Mouse (Mus musculus) frontal cortex, adult 2 months (tissue): ENCODE data around the gene Ccin. TPM values are rescaled to one million over a fixed set of nuclear protein-coding genes. Genes with fewer than 3 reads are reported as not detected.

ENCODE experiments used
- DNase-seq, 2 experiments: peaks; one replicate each; pipeline ENCODE4 v3.0.0; 2022; ENCODE audit warnings: low spot score in 1 of 2; ENCODE audit errors: extremely low spot score in 1 of 2
- polyA plus RNA-seq: library from polyadenylated mRNA; depleted of rRNA; stranded (reverse); fragments of >200 nt; gene quantifications from 2 replicates; pipeline ENCODE4 v1.2.3, GENCODE M21; 2012; rRNA removed

Ccin gene
- polyA plus RNA-seq: 0.06 TPM in 1 of 2 replicates, not detected in the other

- DNase-seq: no peak
These were observed at the start of gene Ccin for GRCm38 (mm10) chr4:43983181-43983580. Gene Ccin, plus strand, starts transcription at chr4:43983483.

GRCm38 (mm10) chr4:43936186-43936585 is 47.1 kb upstream of the Ccin start:
- no peak for DNase-seq

DNA sequence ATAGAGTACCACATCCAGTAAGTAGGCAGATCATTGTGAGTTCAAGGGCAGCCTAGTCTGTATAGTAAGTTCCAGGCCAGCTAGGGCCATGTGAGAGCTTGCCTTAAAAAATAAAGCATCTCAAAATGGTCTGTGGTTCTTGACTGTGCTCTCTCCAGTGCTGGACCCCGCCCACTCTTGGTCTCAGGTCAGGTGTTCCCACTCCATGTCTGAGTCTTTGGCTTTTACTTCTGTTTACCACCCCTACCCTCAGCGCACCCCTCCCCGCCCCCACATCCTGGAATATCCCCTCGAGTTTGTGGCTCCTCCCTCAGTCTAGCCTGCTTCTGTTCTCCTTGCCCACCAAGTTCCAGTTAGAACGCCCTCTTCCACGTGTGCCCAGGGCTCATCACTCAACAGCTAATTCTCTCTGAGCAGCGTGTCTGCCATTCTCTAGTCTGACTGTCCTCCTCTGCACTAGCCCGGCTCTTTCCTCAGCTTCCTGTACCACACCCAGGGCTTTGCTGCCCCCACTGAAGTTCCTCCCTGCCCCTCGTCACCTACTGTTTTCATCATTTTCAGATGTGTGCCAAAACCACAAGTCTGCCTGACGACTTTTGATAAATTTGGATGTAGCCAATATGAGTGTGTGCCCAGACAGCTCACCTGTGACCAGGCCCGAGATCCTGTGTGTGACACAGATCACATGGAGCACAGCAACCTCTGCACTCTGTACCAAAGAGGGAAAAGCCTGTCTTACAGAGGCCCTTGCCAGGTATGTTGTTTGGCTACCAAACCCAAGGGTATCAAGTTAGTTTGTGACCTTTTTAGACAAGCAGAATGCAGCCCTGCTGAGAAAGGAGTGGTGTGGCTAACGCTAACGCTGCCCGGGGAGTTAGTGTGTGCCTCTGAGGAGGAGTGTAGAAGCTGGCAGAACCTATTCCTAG is 46.3 kb upstream of the Ccin start:
- DNase-seq: no peak

GRCm38 (mm10) chr4:43941315-43941714 is 42.0 kb upstream of the Ccin start:
- DNase-seq: no peak

- DNase-seq: no peak
These were observed 40.9 kb upstream of the Ccin start for GRCm38 (mm10) chr4:43942421-43942820.

- no peak for DNase-seq
These were observed 35.7 kb upstream of the Ccin start for GRCm38 (mm10) chr4:43947571-43947970.

DNA sequence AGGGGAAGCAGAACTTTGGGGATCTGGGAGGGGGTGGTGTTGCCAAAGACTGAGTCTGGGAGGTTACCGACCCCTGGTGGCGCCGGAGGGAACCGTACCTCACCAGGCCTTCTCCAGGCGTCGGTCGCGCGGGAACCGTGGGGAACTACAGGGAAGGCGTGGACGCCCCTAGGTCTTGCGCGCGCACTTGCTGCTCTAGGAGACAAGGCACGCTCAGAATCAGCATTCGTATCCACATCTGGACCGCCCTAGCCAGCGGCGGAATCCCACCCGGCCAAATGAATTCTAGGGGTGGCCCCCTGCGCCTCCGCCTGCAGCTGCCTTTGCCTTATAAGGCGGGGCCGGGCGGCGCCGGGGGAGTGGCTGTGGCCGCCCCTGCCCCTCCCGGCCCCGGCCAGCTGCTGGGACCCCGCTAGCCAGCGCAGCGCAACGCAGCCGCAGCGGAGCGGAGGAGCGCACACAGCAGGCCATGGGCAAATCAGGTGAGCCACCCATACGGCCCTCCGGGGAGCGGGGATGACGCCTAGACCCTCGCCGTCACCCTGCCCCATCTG is 25.9 kb upstream of the Ccin start, which contains the start of gene Glipr2:
TSS of gene Glipr2 (plus strand) at position 110 of the 554 bp plus-strand sequence.
- peak in 1 of 2 experiments; percentile 73 for DNase-seq

- DNase-seq: no peak
These were observed 25.3 kb upstream of the Ccin start for GRCm38 (mm10) chr4:43957846-43958461.

GRCm38 (mm10) chr4:43959523-43960179 is 23.6 kb upstream of the Ccin start:
- DNase-seq: no peak

DNA sequence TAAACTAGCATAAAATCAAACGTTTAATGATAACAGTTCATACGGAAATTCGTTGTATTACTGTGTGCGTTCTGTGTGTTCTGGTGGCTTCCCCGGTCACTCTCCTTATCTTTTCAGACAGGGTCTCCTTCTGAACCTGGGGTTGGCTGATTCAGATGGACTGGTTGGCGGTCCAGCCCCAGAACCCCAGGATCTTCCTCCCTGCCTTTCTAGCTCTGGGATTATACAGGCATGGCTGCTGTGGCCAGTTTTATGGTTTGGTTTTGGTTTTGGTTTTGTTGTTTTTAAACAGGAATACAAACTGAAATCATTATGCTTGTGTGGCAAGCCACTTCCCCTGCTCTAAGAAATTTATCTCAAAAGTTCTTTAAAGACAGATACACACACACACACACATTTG is 23.1 kb upstream of the Ccin start:
- no peak for DNase-seq

GRCm38 (mm10) chr4:43964326-43964833 is 18.9 kb upstream of the Ccin start:
- DNase-seq: no peak

GRCm38 (mm10) chr4:43964951-43965684 is 18.2 kb upstream of the Ccin start:
- DNase-seq: no peak

DNA sequence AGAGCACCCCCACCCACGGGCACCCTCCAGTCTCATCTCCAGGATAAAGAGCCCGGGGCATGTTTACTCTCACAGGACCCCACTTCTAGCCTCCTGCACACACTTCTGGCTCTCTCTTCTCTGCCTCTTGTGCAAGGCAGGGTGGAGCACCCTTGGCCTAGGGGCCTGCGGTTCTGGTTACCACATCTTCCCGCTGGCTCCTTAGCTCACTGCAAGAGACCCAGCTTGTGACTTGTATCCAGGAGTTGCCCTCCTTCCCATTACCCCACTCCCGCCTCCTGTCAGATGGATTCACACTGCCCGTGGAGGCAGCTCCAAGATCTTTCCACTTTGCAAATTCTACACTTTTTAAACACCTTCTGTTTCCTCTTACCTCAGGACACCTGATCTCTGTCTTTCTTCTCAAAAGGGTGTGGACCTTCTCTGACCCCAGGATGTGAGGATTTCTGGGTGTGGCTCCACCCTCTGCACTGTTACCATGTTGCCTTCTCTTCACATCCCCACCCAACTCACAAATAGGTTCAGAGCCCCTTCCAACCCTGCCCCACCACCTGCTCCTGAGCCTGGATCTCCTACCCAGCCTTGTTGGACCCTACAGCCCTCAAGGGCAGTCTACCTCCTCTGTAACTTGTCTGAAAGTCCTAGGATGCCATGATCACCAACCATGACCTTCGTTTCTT is 17.3 kb upstream of the Ccin start:
- DNase-seq: no peak

DNA sequence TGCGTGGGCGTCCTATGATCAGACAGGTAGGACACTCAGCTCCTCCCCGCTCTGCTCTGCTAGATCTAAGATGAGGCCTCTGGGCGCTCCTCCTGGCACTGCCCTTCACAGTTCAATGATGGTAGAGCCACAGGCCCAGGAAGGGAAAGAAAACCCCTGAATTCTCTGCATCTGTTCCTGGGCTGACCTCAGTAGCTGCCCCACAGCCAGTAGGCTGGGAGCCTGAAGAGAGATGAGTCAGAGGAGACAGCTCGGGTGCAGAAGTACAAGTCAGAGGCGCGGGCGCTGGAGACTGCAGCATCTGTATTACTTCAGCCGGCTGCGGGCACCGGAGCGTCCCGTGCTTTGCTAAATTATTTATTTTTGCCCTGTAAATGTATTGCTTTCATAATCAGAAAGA is 14.6 kb upstream of the Ccin start:
- DNase-seq: peak in 1 of 2 experiments; percentile 58

DNA sequence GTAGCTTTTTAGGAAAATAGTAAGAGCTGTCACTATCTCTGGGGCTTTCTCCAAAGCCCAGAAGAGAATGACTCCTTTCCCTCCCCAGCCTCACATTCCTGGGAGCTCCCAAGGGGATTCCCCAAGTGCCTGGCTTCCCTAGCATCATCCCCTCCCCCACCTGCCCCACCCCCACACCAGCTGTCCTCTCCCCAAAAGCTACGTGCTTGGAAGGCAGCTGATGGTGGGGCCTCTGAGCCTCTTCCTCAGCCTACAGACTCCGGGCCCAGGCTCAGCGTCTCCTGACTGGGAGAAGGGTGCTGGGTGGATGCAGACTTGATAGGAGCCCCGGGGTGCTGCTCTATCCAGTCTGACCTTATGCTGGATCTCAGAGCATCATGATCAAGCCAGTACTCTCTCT is 13.9 kb upstream of the Ccin start:
- DNase-seq: no peak

- DNase-seq: no peak
These were observed 12.6 kb upstream of the Ccin start for GRCm38 (mm10) chr4:43970393-43971330.

- DNase-seq: no peak
These were observed 11.6 kb upstream of the Ccin start for GRCm38 (mm10) chr4:43971541-43972136.

DNA sequence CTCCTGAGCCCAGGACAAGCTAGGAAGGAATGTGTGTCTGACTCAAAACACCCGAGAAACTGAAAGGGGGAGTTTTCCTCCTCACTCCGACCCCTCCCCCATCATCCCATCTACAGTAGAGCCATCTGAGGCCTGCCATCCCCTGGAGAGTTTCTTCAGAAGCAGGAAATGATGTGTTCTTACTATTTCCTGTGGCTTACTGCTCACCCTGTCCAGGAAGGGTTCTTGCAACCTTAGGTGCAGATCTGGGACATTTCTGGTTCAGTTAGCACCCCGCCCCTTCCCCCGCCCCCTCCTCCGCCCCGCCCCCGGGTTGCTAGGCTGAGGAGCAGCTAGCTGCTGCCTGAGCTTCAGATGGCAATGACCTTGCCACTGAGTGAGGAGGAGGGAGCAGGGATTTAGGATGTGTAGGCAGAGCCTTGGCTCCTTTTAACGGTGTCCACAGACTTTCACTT is 11.1 kb upstream of the Ccin start:
- no peak for DNase-seq
